Mouse (Mus musculus) embryonic facial prominence, embryonic 14.5 days (tissue): Measurements from ENCODE around the gene Ssbp3. TPM values are rescaled to one million over a fixed set of nuclear protein-coding genes. Genes with fewer than 3 reads are reported as not detected.

Experiments
- ATAC-seq: fragments of 200-750 bp; cut with Nextera tagmentation; 2 replicates; pipeline ENCODE4 v1.8.0; 2017; ENCODE audit warnings: low read depth, moderate number of reproducible peaks, moderate TSS enrichment
- DNase-seq: peaks from one replicate; pipeline ENCODE4 v3.0.0-alpha.2; 2015; ENCODE audit warnings: low spot score
- H3K27ac ChIP-seq: fragments of 300-500 bp; sonication (generic); replicated peaks from 2 replicates; pipeline ENCODE4 v1.5.1; 2014; ENCODE audit warnings: low read depth, mild to moderate bottlenecking, low read length, moderate library complexity
- H3K27me3 ChIP-seq: fragments of 300-500 bp; sonication (generic); replicated peaks from 2 replicates; pipeline ENCODE4 v1.6.1; 2014; ENCODE audit warnings: low read length; ENCODE audit not compliant: control insufficient read depth, insufficient read depth
- H3K36me3 ChIP-seq: fragments of 300-500 bp; sonication (generic); 2 replicates; pipeline ENCODE4 v1.6.1; 2014; ENCODE audit warnings: low read length, mixed read lengths; ENCODE audit not compliant: control insufficient read depth, insufficient read depth
- H3K4me1 ChIP-seq: fragments of 300-500 bp; sonication (generic); 2 replicates; pipeline ENCODE4 v1.6.1; 2014; ENCODE audit warnings: antibody characterized with exemption, low read length; ENCODE audit not compliant: control insufficient read depth, insufficient read depth
- H3K4me2 ChIP-seq: fragments of 300-500 bp; sonication (generic); 2 replicates; pipeline ENCODE4 v1.6.1; 2014; ENCODE audit warnings: low read depth, mild to moderate bottlenecking, low read length, moderate library complexity, mixed read lengths
- H3K4me3 ChIP-seq: fragments of 300-500 bp; sonication (generic); 2 replicates; pipeline ENCODE4 v1.5.1; 2014; ENCODE audit warnings: low read depth, mild to moderate bottlenecking, low read length
- H3K9ac ChIP-seq: fragments of 300-500 bp; sonication (generic); 2 replicates; pipeline ENCODE4 v1.6.1; 2014; ENCODE audit warnings: low read depth, mild to moderate bottlenecking, low read length, moderate library complexity, mixed read lengths
- H3K9me3 ChIP-seq: fragments of 300-500 bp; sonication (generic); 2 replicates; pipeline ENCODE4 v1.6.1; 2016; ENCODE audit warnings: low read length; ENCODE audit not compliant: control insufficient read depth
- WGBS: fragments of 180-500 bp; shearing (Covaris S2); extraction: QIAGEN DNeasy Blood & Tissue Kit; methylation state at CpG from one replicate; pipeline ENCODE4 v1.1.7; 2014; 5-methylcytosine and 5-hydroxymethylcytosine counted together
- polyA plus RNA-seq: library from polyadenylated mRNA; unstranded; fragments of >200 nt; fragmentation: Nextera tagmentation; extraction: Ambion mirVana; gene quantifications from 2 replicates; pipeline ENCODE4 v1.2.1, GENCODE M21; 2014

Ssbp3 gene
- polyA plus RNA-seq, 1 experiment from 2014 or later = 72.9 TPM

DNA sequence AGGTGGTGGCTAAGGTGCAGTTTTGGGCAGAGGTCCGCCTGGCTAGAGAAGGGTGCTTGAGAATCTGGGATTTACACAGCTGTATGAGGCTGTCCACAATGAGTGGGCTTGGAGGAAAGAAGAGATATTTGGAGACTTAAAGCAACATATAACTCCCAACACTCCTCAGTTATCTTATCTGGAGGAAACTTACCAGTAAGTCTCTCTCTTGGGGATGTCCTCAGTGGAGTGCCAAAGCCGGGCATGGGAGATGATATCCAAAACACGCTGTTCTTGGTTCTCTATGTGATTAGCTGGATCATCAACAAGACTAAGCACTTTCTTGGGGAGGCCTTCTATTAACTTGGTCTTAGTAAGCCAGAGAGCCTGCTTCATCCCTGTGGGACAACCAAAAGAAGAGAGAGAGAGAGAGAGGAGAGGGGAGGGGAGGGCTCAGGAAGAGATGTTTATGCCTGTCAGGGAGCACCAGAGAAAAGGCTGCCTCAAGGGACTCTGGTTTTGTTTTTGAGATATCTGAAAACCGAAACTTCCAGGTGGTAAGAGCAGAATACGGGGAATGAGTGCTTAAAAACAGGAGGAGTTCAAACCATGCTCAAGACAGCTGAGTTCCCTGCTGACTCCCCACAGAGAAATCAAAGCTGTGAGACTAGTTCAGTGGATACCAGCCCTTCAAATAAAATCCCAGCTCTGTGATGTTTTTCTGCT lies 154.0 kb downstream of the Ssbp3 start:
- Histone ChIP-seq H3K27ac (no peak overlapping the region), H3K4me2 (no peak overlapping the region), H3K4me1 (0 out of 2 replicates have a peak, but pooled peaks cover 10% of the 10 kb centered on the region), H3K9me3 (no peaks in the 10 kb centered on the region), H3K36me3 (peaks cover 50% of the 10 kb centered on the region), H3K4me3 (no peak overlapping the region), H3K27me3 (no peaks in the 10 kb centered on the region), H3K9ac (no peak overlapping the region)
- WGBS = 85% methylated on average over 5 of the region's 5 CpGs
- ATAC-seq (no peak), DNase-seq (no peak)

DNA sequence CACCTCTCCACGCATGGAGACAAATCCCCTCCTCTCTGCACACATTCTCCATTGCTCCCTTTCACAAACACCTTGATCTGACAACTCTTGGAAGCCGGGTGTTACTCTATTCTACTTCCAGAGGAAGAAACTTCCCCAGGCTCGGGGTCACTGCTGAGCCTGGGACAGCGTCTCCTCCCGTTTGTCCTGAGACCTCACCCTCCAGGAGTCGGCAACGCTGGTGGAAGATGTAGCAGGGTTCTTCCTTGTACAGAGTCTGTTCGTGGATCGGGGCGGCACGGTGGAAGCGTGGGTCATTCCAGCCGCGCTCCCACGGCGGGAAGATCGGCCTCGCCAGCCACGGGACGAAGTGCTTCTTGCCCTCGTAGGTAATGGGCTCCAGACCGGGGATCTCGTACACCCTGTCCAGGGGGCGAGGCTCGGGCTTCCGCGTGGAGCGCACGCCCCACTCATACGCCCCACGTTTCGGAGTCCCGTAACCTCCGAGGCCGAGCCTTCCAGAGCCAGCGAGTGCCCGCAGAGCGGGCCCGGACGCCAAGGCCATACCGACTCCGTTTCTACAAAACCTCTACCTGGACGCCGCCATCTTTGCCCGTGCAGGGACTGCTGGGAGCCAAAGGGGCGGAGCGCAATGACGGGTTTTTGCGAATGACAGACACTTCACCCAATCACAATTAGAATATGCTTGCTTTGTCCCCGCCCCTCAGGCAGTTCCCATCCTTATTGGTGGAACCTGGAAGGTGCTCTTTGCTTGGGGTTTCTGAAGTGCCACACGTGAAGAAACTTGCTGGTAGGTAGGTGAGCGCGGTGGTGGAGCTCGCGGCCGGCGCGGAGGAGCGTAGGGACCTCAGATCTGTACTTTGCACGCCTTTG lies 156.0 kb downstream of the Ssbp3 start, which contains the start of the genes Mrpl37 and Cyb5rl:
Mrpl37 (minus strand) TSS at position 617 of the 873 bp plus-strand sequence.
Cyb5rl (plus strand) TSS at position 737 of the 873 bp plus-strand sequence.
- ATAC-seq = peak; percentile 99
- Histone ChIP-seq H3K4me1 (0 out of 2 replicates have a peak, but pooled peaks cover 10% of the 10 kb centered on the region), H3K27me3 (no peaks in the 10 kb centered on the region), H3K4me2 (peak within 1 kb of the TSS; percentile 99), H3K9ac (peak within 1 kb of the TSS; percentile 90), H3K36me3 (peaks cover 30% of the 10 kb centered on the region), H3K27ac (peak within 1 kb of the TSS; percentile 52; the same call in 1 of the 2 replicates), H3K9me3 (no peaks in the 10 kb centered on the region), H3K4me3 (peak within 1 kb of the TSS; percentile 93)
- DNase-seq = peak; percentile 97
- WGBS = 1% methylated on average over 49 of the region's 60 CpGs

DNA sequence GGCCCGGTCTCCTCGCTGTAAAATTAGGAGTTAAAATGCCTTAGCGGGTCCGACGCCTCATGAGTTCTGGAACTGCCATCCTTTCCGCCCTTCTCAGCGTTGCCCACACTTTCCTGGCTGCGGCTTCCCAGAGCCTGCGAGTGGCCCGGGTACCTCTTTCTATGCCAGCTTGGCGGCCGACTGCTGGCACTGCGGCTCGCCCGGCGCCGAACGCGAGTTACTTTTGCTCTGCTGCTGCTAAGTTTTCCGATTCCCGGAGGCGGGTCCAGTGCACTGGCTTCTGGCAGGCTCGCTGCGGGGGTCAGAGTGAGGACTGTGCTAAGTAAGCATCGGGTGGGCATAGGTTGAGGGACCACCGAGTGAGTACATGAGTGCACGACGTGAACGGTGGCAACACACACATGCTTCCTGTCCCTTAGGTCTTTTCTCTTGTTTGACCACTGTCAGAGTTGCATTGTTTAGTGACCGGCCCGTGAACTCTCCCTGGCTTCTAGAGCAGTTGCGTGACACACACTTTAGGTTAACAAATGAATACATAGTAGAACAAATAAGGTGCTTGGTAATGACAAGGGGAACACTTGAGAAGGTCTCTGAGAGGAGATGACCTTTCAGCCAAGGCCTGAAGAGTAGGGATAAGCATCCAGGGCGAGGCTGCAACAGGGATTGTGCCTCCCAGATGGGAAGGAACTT lies 156.8 kb downstream of the Ssbp3 start:
- 7% methylated on average over 33 of the region's 33 CpGs for WGBS
- H3K4me3 ChIP-seq = peak overlapping the region; percentile 93
- H3K4me2 ChIP-seq = peak overlapping the region; percentile 99
- no peaks in the 10 kb centered on the region for H3K9me3 ChIP-seq
- no peaks in the 10 kb centered on the region for H3K27me3 ChIP-seq
- H3K36me3 ChIP-seq = peaks cover 22% of the 10 kb centered on the region
- peak overlapping the region; percentile 90 for H3K9ac ChIP-seq
- DNase-seq (no peak), ATAC-seq (peak; percentile 38)
- H3K4me1 ChIP-seq = 0 out of 2 replicates have a peak, but pooled peaks cover 10% of the 10 kb centered on the region
- no peak overlapping the region for H3K27ac ChIP-seq

DNA sequence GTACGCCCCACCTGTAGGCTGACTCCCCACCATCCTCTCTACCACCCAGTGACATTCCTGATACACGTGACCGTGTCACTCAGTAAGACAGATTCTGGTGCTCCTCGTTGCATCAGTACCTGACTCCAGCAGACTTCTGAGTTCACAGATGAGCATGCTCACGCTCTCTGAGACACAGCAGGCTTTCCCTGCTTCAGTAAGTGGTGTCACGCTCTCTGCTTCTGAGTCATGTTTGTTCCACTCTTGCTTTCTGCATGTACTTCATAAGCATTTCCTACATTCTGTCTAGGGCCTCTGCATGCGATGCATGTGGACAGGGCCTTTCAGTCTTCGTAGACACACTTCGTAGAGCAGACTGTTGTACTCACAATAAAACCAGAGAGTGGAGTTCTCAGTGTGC lies 161.8 kb downstream of the Ssbp3 start:
- H3K9ac ChIP-seq = no peak overlapping the region
- DNase-seq = no peak
- 72% methylated on average over 9 of the region's 9 CpGs for WGBS
- no peaks in the 10 kb centered on the region for H3K36me3 ChIP-seq
- H3K4me2 ChIP-seq = no peak overlapping the region
- H3K4me3 ChIP-seq = no peak overlapping the region
- H3K27me3 ChIP-seq = no peaks in the 10 kb centered on the region
- no peaks in the 10 kb centered on the region for H3K9me3 ChIP-seq
- H3K27ac ChIP-seq = no peak overlapping the region
- no peak for ATAC-seq
- 0 out of 2 replicates have a peak, but pooled peaks cover 4% of the 10 kb centered on the region for H3K4me1 ChIP-seq

DNA sequence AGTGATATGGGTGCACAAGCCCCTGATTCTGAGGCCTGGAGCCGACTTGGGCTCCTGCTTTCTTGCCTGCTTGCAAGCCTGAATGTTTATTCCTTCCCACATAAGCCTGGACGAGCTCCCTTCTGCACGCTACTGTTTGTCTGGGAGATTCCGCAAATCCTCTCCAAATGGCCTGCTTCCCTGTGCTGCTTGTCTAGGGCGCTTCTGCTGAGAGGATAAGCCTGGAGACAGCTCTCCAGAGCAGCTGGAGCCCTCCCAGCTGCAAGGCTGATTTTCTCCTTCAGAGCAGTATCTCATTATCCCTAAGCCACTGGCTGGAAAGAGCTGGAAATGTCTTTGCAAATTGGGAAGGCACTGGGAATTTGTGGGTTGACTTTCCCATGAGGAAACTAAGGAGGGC lies 165.0 kb downstream of the Ssbp3 start:
- ATAC-seq = no peak; the same call in 1 of the 2 replicates
- no peaks in the 10 kb centered on the region for H3K27me3 ChIP-seq
- H3K27ac ChIP-seq = no peak overlapping the region
- H3K4me2 ChIP-seq = no peak overlapping the region
- H3K9ac ChIP-seq = no peak overlapping the region
- H3K4me3 ChIP-seq = no peak overlapping the region
- no peaks in the 10 kb centered on the region for H3K4me1 ChIP-seq
- DNase-seq = peak; percentile 59
- no peaks in the 10 kb centered on the region for H3K9me3 ChIP-seq
- 63% methylated on average over 5 of the region's 5 CpGs for WGBS
- H3K36me3 ChIP-seq = no peaks in the 10 kb centered on the region

DNA sequence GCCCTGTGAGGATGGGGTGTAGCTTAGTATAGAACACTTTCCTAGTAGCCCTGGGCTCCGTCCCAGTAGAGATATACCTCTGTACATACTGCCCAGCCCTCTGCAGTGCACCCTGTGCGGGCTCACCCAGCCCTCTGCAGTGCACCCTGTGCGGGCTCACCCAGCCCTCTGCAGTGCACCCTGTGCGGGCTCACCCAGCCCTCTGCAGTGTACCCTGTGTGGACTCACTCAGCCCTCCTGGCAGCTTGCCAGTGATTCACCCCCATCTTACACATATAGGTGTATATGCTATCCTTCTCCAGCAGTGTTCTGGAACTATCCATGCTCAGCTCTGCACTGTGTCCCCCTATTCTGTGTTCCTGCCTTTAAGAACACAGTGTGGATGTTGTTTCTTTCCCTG lies 168.4 kb downstream of the Ssbp3 start:
- H3K4me1 ChIP-seq = no peaks in the 10 kb centered on the region
- no peaks in the 10 kb centered on the region for H3K36me3 ChIP-seq
- H3K27me3 ChIP-seq = no peaks in the 10 kb centered on the region
- H3K9ac ChIP-seq = no peak overlapping the region
- H3K27ac ChIP-seq = no peak overlapping the region
- DNase-seq = no peak
- no peaks in the 10 kb centered on the region for H3K9me3 ChIP-seq
- WGBS = 78% methylated on average over 4 of the region's 4 CpGs
- no peak overlapping the region for H3K4me2 ChIP-seq
- no peak for ATAC-seq
- no peak overlapping the region for H3K4me3 ChIP-seq

DNA sequence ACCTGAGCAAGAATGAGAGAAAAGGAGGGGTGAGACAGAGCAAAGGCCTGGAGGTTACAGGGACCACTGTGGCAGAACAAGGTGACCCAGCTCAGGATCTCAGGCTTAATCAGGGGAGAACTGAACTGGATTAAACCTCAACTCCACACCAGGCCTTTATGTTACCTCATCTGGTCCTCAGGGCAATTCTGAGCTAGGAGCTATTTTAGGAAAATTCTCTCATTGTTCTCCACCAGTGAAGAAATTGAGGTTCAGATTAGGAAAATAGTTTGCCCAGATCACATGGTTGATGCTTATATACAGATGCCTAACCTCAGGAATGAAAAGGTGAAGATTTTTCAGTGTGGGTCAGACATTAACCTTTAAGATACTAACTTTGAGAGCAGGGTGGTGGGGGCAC lies 169.2 kb downstream of the Ssbp3 start:
- Histone ChIP-seq H3K4me2 (no peak overlapping the region), H3K4me3 (no peak overlapping the region), H3K4me1 (peaks cover 5% of the 10 kb centered on the region), H3K9ac (no peak overlapping the region), H3K36me3 (no peaks in the 10 kb centered on the region), H3K27ac (no peak overlapping the region), H3K9me3 (no peaks in the 10 kb centered on the region), H3K27me3 (no peaks in the 10 kb centered on the region)
- DNase-seq (no peak), ATAC-seq (no peak)

DNA sequence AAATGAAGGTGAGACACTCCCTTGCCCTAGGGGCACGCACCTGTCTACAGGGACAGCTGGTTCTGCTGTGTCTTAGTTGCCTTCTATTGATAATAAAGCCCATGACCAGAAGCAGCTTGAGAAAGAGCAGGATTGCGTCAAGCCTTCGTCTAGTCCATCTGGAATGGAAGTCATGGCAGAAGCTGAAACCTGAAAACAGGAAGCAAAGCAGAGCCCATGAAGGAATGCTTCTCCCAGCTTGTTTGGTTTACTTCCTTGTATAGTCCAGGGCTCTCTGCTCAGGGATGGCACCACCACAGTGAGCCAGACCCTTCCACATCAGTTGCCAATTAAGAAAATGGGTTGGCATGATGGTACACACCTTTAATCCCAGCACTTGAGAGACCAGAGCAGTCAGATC lies 171.7 kb downstream of the Ssbp3 start:
- H3K9ac ChIP-seq = no peak overlapping the region
- DNase-seq = no peak
- H3K4me1 ChIP-seq = peaks cover 10% of the 10 kb centered on the region
- no peaks in the 10 kb centered on the region for H3K36me3 ChIP-seq
- H3K4me2 ChIP-seq = no peak overlapping the region
- no peak overlapping the region for H3K4me3 ChIP-seq
- 91% methylated on average over 3 of the region's 3 CpGs for WGBS
- no peak overlapping the region for H3K27ac ChIP-seq
- no peaks in the 10 kb centered on the region for H3K9me3 ChIP-seq
- no peak for ATAC-seq
- H3K27me3 ChIP-seq = no peaks in the 10 kb centered on the region
